Mouse (Mus musculus) kidney, embryonic 14.5 days (tissue): ENCODE measurements around the gene Sms. TPM values are rescaled to one million over a fixed set of nuclear protein-coding genes. Genes with fewer than 3 reads are reported as not detected.

Experiments used
- ATAC-seq: fragments of 200-750 bp; cut with Nextera tagmentation; 2 replicates; pipeline ENCODE4 v1.8.0; 2017; ENCODE audit warnings: moderate number of reproducible peaks, mild to moderate bottlenecking, moderate TSS enrichment, moderate library complexity; ENCODE audit not compliant: low FRiP score, low TSS enrichment
- H3K27ac ChIP-seq: fragments of 300-500 bp; sonication (generic); 2 replicates; pipeline ENCODE4 v1.5.1; 2014; ENCODE audit warnings: low read depth, mild to moderate bottlenecking, low read length, moderate library complexity, mixed read lengths
- H3K27me3 ChIP-seq: fragments of 300-500 bp; sonication (generic); 2 replicates; pipeline ENCODE4 v1.6.1; 2014; ENCODE audit warnings: mild to moderate bottlenecking, low read length; ENCODE audit not compliant: control insufficient read depth, insufficient read depth
- H3K36me3 ChIP-seq: fragments of 300-500 bp; sonication (generic); 2 replicates; pipeline ENCODE4 v1.6.1; 2014; ENCODE audit warnings: low read length, mixed read lengths; ENCODE audit not compliant: control insufficient read depth, insufficient read depth
- H3K4me1 ChIP-seq: fragments of 300-500 bp; sonication (generic); 2 replicates; pipeline ENCODE4 v1.6.1; 2014; ENCODE audit warnings: low read length, mixed read lengths; ENCODE audit not compliant: control insufficient read depth, insufficient read depth
- H3K4me2 ChIP-seq: fragments of 300-500 bp; sonication (generic); replicated peaks from 2 replicates; pipeline ENCODE4 v1.6.1; 2014; ENCODE audit warnings: low read depth, mild to moderate bottlenecking, low read length
- H3K4me3 ChIP-seq: fragments of 300-500 bp; sonication (generic); 2 replicates; pipeline ENCODE4 v1.5.1; 2014; ENCODE audit warnings: mild to moderate bottlenecking, low read length
- H3K9ac ChIP-seq: fragments of 300-500 bp; sonication (generic); 2 replicates; pipeline ENCODE4 v1.6.1; 2014; ENCODE audit warnings: low read depth, mild to moderate bottlenecking, low read length, moderate library complexity
- H3K9me3 ChIP-seq: fragments of 300-500 bp; sonication (generic); 2 replicates; pipeline ENCODE4 v1.6.1; 2016; ENCODE audit warnings: low read length; ENCODE audit not compliant: control insufficient read depth
- WGBS: fragments of 180-500 bp; shearing (Covaris S2); extraction: QIAGEN DNeasy Blood & Tissue Kit; methylation state at CpG from one replicate; pipeline ENCODE4 v1.1.7; 2014; 5-methylcytosine and 5-hydroxymethylcytosine counted together
- polyA plus RNA-seq: library from polyadenylated mRNA; unstranded; fragments of >200 nt; fragmentation: Nextera tagmentation; extraction: Ambion mirVana; gene quantifications from 2 replicates; pipeline ENCODE4 v1.2.1, GENCODE M21; 2014

Gene Sms
- polyA plus RNA-seq, 1 experiment from 2014 or later, result 77.7 TPM

DNA sequence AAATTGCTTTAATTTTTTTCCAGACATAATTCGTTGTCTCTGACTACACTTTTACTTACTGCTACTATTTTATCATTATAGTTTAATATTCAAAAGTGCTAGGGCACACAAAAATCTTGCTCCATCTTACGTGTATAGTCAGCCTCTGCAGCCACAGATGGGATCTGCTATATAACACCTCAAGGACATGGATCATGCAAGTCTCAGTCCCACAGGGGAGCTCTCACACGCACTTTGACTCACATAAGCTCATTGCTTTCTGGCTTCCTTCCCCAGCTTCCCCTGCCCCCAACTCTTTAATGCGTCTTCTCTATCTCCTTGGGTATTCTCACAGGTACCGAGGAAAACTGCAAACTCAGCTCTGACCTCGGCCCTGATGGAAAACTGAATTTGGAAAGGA lies 87.2 kb downstream of the Sms start:
- Histone ChIP-seq H3K36me3 (no peaks in the 10 kb centered on the region), H3K27ac (no peak overlapping the region), H3K4me1 (no peaks in the 10 kb centered on the region), H3K4me2 (no peak overlapping the region), H3K27me3 (no peaks in the 10 kb centered on the region), H3K4me3 (no peak overlapping the region), H3K9ac (no peak overlapping the region), H3K9me3 (no peaks in the 10 kb centered on the region)
- WGBS, result 74% methylated on average over 6 of the region's 6 CpGs
- no peak for ATAC-seq

Other genes starting within 250 kb of the Sms start
- 0.22 and 0.33 TPM in 2 replicates for gene Phex, start 77.0 kb downstream of the Sms start, polyA plus RNA-seq
- 4.0 and 6.6 TPM in 2 replicates for gene Yy2, start 76.7 kb upstream of the Sms start, polyA plus RNA-seq
- 17.1 and 28.5 TPM in 2 replicates for gene Mbtps2, start 106.4 kb upstream of the Sms start, polyA plus RNA-seq
- 1.2 and 2.4 TPM in 2 replicates for gene Smpx, start 206.6 kb upstream of the Sms start, polyA plus RNA-seq